Mouse (Mus musculus) embryonic stem cell, embryonic (primary cell): ENCODE results near the gene Tent4b.

Experiments
- CTCF ChIA-PET, 4 experiments: fragments of 300-600 bp in 2 of 4; fragments of 350-600 bp in 2 of 4; sonication (Branson Sonifier 250); formaldehyde crosslinking; loops; one replicate each; lab custom pipeline; 2022; ENCODE audit warnings: inconsistent platforms in 2 of 4; lab: Charles Lee
- POLR2A ChIA-PET, 4 experiments: fragments of 300-600 bp in 2 of 4; fragments of 350-600 bp in 2 of 4; sonication (Branson Sonifier 250); formaldehyde crosslinking; loops; one replicate each; lab custom pipeline; 2022; ENCODE audit warnings: antibody characterized with exemption in 4 of 4, inconsistent platforms in 1 of 4; lab: Charles Lee

Tent4b gene

DNA sequence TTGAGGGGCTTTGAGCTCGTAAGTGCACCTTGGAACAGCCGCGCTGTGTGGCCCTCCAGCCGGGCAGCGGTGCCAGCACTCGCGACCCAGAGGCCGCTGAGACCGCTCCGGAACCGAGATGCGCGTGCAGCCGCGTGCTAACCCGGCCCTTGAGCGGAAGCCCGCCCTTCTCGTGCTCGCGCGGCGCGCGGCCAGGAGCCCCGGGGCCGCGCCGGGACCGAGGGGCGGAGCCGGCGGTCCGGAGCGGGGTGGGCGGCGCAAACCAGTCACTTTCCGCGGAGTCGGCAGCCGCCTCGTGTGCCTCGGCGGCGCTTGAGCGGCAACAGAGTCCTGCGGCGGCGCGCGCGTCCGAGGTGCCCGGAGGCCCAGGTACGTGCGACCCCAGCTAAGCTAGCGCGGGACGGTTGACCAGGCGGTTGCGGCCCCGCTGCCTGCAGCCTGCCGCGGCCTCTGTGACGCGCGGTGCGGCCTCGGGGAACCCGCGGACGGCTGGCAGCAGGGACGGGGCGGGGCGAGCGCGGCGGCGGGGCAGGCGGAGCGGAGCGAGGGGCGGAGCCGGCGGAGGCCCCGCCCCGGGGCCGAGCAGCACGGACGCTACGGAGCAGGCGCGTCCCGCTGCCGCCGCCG is at the start of gene Tent4b:
Gene Tent4b, plus strand, starts transcription at position 269 of the 627 bp plus-strand sequence.
- ChIA-PET POLR2A (interaction anchor here in 1 of 4 experiments (0.6 to 2.0 kb wide), 15 partner anchors 9 to 428 kb away, joined by 3 to 15 read pairs (median 4); partner anchors contain the start of genes Cnep1r1 and Heatr3), CTCF (interaction anchor here in 2 of 4 experiments (0.6 to 1.2 kb wide), 4 partner anchors 10 to 86 kb away, joined by 3 to 4 read pairs (median 4); no protein-coding TSS in a partner anchor)

DNA sequence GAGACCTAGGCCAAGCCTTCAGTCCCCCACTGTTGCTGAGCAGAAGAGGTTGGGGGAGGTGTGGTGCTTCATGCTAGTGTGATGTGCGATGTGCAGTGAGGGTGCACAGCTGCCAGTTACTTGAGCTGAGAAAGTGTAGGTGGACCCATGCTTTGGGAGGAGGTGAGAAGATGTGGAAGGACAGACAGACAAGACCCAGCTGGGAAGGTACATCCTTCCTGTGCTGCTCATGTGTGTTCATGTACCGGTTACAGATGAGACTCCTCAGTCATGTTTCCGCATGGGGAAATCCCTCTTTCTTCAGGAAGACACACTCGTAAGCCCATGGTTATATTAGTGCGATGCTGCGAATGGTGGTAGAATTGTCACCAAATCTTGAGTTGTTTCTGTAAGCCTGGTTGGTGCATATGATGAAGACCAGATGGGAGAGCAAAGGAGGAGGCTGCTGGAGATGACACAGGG is 48.1 kb upstream of the Tent4b start:
- CTCF ChIA-PET = interaction anchor here in 2 of 4 experiments (1.1 to 1.6 kb wide), 3 partner anchors 10 to 13 kb away, joined by 3 to 5 read pairs (median 3); partner anchors contain the start of gene Heatr3 (in 1 of the 2)
- POLR2A ChIA-PET = interaction anchor here in 1 of 4 experiments (1.5 to 3.0 kb wide), 2 partner anchors 11 to 21 kb away, joined by 3 to 10 read pairs; no protein-coding TSS in a partner anchor

DNA sequence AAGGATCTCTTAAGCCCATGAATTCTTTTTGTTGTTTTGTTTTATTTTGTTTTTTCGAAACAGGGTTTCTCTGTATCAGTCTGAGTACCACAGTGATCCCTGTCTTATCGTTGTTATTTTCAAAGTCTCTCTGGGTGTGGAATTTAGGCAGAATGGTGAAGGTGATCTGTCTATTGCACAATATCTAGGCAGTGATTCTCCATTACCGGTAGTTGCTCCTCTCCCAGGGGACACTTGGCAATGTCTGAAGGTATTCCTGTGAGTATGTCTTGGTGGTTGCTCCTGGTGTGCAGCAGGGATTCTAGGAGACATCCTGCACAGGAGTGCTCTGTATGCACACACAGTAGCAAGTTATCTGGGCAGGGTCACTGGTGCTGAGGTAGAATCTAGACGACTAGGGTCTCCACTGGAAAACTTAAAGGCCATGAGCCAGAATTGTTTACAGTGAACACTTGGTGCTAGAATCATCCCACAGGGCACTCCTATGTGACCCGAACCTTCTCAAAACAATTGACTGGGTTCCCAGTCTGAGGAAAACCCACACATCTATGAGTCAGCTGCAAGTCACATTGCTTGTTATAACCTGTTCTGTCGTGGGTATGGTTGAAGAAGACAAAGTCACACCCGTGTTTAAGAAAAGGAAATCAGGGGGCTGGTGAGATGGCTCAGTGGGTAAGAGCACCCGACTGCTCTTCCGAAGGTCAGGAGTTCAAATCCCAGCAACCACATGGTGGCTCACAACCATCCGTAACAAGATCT is 38.6 kb upstream of the Tent4b start:
- CTCF ChIA-PET = interaction anchor here (0.5 to 2.8 kb wide), 11 partner anchors 8 to 122 kb away, joined by 3 to 22 read pairs (median 4); partner anchors contain the start of gene Cnep1r1 (in 1 of the 4)
- POLR2A ChIA-PET = interaction anchor here in 1 of 4 experiments (0.7 to 2.3 kb wide), 3 partner anchors 9 to 42 kb away, joined by 3 to 10 read pairs (median 5); partner anchors contain the start of gene Cnep1r1

DNA sequence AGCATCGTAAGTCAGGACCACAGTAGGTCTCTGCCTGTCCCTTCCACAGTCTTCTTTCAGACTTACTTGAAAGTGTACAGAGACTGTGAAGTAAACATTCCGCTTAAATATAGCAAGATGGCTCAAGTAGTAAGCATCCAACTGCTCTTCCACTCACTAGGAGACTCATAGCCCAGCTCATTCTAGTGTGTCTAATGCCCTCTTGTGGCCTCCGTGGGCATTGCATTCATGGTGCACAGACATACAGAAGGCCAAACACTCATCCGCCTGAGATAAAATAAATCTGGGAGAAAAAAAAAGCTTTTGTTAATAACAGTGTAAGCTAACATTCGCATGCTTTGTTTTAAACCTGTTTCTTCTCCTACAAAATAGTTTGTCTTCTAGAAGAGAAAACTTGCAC is 37.6 kb upstream of the Tent4b start:
- CTCF ChIA-PET = interaction anchor here (0.5 to 2.8 kb wide), 35 partner anchors 9 to 643 kb away, joined by 3 to 22 read pairs (median 3); partner anchors contain the start of genes Heatr3 (in 2 of the 4) and Cnep1r1 (in 1 of the 4)
- POLR2A ChIA-PET = interaction anchor here in 2 of 4 experiments (0.6 to 2.3 kb wide), 9 partner anchors 10 to 62 kb away, joined by 3 to 10 read pairs (median 4); partner anchors contain the start of gene Cnep1r1 (in 1 of the 2)

DNA sequence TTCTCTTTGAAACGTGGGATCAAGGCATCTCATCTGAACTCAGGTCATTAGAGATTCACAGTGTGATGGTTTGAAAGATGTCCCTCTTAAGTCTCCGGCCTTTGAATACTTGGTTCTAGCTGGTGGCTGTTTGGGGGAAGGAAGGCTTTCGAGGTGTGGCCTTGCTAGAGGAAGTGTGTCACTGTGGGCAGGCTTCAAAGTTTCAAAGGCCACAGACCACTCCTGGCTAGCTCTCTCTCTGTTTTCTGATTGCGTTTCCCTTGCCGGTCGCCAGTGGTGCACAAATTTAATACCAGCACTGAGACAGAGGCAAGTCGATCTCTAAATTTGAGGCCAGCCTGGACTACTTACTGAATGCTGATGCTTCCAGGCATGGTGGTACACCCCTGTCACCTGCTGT is 23.7 kb upstream of the Tent4b start:
- POLR2A ChIA-PET = no interaction called here
- CTCF ChIA-PET = no interaction called here

DNA sequence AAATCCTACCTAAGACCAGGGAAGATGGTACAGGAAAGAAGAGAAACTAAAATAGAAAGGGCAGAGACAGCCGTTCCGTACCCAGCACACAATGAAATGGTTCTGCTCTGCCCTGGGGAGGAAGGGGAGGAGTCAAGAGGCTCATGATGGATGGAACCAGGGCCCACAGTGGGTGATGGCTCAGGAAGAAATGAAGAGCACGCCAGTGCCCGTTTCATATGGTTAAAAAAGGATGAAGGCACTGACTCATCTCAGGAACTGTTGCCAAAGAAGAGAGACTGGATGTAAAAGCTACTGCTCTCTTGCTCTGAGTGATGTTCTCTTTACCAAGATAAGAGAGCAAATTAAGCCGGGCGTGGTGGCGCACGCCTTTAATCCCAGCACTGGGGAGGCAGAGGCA is 21.7 kb upstream of the Tent4b start:
- CTCF ChIA-PET = interaction anchor here in 2 of 4 experiments (0.6 kb wide), 3 partner anchors 520 to 643 kb away, joined by 3 to 4 read pairs (median 3); partner anchors contain the start of gene Cyld (in 1 of the 2)
- POLR2A ChIA-PET = interaction anchor here in 1 of 4 experiments (0.6 to 1.1 kb wide), 4 partner anchors 11 to 124 kb away, joined by 3 to 4 read pairs (median 4); no protein-coding TSS in a partner anchor

- ChIA-PET CTCF (no interaction called here), POLR2A (interaction anchor here in 1 of 4 experiments (0.5 kb wide), 1 partner anchor 150 kb away, joined by 3 read pairs; no protein-coding TSS in a partner anchor)
Measured at GRCm38 (mm10) chr8:88183121-88183520, 15.9 kb upstream of the Tent4b start.

GRCm38 (mm10) chr8:88184914-88185313 is 14.1 kb upstream of the Tent4b start:
- CTCF ChIA-PET = no interaction called here
- POLR2A ChIA-PET = interaction anchor here in 1 of 4 experiments (1.4 to 2.3 kb wide), 2 partner anchors 11 to 13 kb away, joined by 3 to 11 read pairs; no protein-coding TSS in a partner anchor

- CTCF ChIA-PET = no interaction called here
- POLR2A ChIA-PET = interaction anchor here in 1 of 4 experiments (1.3 to 2.3 kb wide), 2 partner anchors 12 to 13 kb away, joined by 7 to 11 read pairs; no protein-coding TSS in a partner anchor
Measured at GRCm38 (mm10) chr8:88185716-88186115, 13.3 kb upstream of the Tent4b start.

DNA sequence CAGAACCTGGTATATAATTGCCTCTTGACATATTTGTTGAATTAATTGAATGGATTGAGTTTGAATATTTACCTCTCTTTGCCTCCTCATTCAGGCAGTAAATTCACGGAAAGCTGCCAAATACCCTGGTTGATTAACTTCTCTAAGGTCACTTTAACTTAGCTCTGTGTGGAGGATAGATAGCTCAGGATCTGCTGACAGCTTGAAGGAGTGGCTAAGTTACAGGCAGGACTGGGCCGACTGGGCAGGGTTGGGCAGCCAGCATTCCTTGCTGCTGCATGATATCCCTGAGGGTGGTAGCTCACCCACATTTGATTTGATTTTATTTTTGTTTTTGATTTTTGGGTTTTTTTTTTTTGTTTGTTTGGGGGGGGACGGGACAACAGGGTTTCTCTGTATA is 1.7 kb upstream of the Tent4b start:
- ChIA-PET POLR2A (interaction anchor here in 1 of 4 experiments (0.8 to 2.0 kb wide), 6 partner anchors 12 to 79 kb away, joined by 3 to 15 read pairs (median 4); partner anchors contain the start of gene Cnep1r1), CTCF (interaction anchor here in 1 of 4 experiments (0.6 kb wide), 1 partner anchor 190 kb away, joined by 5 read pairs; no protein-coding TSS in a partner anchor)

GRCm38 (mm10) chr8:88198551-88198944 is 465 bp upstream of the Tent4b start:
- ChIA-PET CTCF (interaction anchor here in 2 of 4 experiments (0.6 to 1.2 kb wide), 4 partner anchors 11 to 87 kb away, joined by 3 to 4 read pairs (median 4); no protein-coding TSS in a partner anchor), POLR2A (interaction anchor here in 2 of 4 experiments (0.6 to 2.0 kb wide), 16 partner anchors 8 to 429 kb away, joined by 3 to 15 read pairs (median 4); partner anchors contain the start of genes Cnep1r1 (in 1 of the 2) and Heatr3 (in 1 of the 2))

GRCm38 (mm10) chr8:88199700-88200601 is 938 bp downstream of the Tent4b start:
- ChIA-PET POLR2A (interaction anchor here in 2 of 4 experiments (0.8 to 1.7 kb wide), 3 partner anchors 14 to 34 kb away, joined by 3 to 5 read pairs (median 3); no protein-coding TSS in a partner anchor), CTCF (no interaction called here)

- ChIA-PET CTCF (interaction anchor here in 1 of 4 experiments (0.6 kb wide), 1 partner anchor 164 kb away, joined by 4 read pairs; no protein-coding TSS in a partner anchor), POLR2A (interaction anchor here in 2 of 4 experiments (0.8 to 1.7 kb wide), 7 partner anchors 7 to 62 kb away, joined by 3 to 5 read pairs (median 4); no protein-coding TSS in a partner anchor)
Measured at GRCm38 (mm10) chr8:88200724-88201495, 1.9 kb downstream of the Tent4b start.

GRCm38 (mm10) chr8:88201641-88202040 is 2.6 kb downstream of the Tent4b start:
- ChIA-PET POLR2A (interaction anchor here in 2 of 4 experiments (1.1 to 1.7 kb wide), 7 partner anchors 8 to 61 kb away, joined by 3 to 5 read pairs (median 4); no protein-coding TSS in a partner anchor), CTCF (interaction anchor here in 1 of 4 experiments (0.6 kb wide), 1 partner anchor 834 kb away, joined by 5 read pairs; no protein-coding TSS in a partner anchor)

- CTCF ChIA-PET = interaction anchor here in 1 of 4 experiments (0.6 kb wide), 1 partner anchor 107 kb away, joined by 3 read pairs; no protein-coding TSS in a partner anchor
Measured at GRCm38 (mm10) chr8:88206016-88206415, 7.0 kb downstream of the Tent4b start.

More at GRCm38 (mm10) chr8:88206016-88206415, 7.0 kb downstream of the Tent4b start:
- POLR2A ChIA-PET = interaction anchor here in 3 of 4 experiments (0.5 to 1.9 kb wide), 10 partner anchors 8 to 746 kb away, joined by 3 to 5 read pairs (median 3); partner anchors contain the start of gene Heatr3 (in 1 of the 3)
